Mouse (Mus musculus): ENCODE measurements around the gene Slc16a14. TPM values are rescaled to one million over a fixed set of nuclear protein-coding genes. Genes with fewer than 3 reads are reported as not detected.

The Slc16a14 gene
- polyA plus RNA-seq, 1 experiment from 2014 or later: 0.06 TPM

DNA sequence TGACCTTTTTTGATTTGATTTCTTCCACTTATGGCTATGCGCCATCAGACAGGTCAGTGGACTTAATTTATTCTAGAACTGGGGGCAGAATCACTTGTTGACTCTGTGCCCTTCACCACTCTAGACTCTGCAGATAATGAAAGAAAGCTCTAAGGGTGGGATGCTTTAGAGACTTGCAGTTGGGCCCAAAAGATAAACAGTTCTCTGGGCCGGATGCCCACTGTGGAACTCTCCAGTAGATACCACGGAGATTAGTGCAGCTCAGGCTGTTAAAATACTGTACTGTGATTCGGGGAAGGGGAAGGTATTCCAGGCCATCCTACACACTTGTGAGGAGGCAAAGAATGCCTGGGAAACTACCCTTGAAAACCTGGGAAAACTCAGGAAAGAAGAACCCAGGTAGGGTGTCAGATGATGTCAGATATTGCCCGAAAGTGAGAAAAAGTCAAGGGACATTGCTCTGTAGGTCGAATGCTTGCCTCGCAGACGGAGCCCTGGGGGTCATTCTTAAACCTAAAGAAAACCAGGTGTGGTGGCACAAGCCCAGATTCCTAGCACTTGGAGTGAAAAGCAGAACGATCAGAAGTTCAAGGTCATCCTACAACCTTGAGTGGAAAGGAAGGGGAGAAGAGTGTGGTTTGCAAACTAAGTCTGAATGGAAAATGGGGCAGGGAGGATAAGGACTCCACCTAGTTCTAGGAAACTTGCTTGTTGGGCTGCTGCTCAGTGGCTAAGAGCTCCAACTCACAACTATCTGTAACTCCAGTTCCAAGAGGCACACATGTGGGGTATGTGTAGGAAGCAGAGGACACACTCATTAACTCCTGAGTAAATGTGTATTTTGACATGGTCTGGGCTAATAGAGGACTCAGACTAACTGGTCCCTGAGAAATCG lies 74.3 kb downstream of the Slc16a14 start:
- Histone ChIP-seq H3K4me3 (no peak overlapping the region), H3K9me3 (no peaks in the 10 kb centered on the region), H3K27ac (no peak overlapping the region), H3K9ac (no peak overlapping the region), H3K4me2 (no peak overlapping the region), H3K36me3 (no peaks in the 10 kb centered on the region), H3K27me3 (no peaks in the 10 kb centered on the region), H3K4me1 (no peaks in the 10 kb centered on the region)
- no peak for ATAC-seq (ENCODE audit: borderline replicate concordance, extremely low read depth, low FRiP score, low TSS enrichment)
- WGBS: 65% methylated on average over 10 of the region's 10 CpGs

DNA sequence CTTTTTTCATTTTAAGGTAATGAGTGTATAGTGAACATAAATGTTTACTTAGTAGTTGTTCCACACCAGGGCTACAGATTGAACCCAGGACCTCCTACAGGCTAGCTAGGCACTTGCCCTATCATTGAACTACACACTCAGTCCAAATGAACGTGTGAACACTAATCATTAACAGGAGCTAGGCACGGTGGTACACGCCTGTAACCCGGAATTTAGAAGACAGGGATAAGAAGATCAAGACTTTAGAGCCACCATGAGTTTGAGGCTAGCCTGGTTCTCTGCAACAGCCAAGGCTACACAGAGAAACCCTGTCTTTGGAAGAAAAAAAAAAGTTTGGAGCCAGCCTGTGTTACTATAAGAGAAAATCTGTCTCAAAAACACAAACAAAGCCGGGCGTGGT lies 75.3 kb downstream of the Slc16a14 start:
- no peaks in the 10 kb centered on the region for H3K4me1 ChIP-seq
- H3K9ac ChIP-seq: no peak overlapping the region
- H3K36me3 ChIP-seq: no peaks in the 10 kb centered on the region
- H3K4me3 ChIP-seq: no peak overlapping the region
- H3K9me3 ChIP-seq: no peaks in the 10 kb centered on the region
- H3K27me3 ChIP-seq: no peaks in the 10 kb centered on the region
- WGBS: 86% methylated on average over 6 of the region's 6 CpGs
- H3K4me2 ChIP-seq: no peak overlapping the region
- ATAC-seq (ENCODE audit: borderline replicate concordance, extremely low read depth, low FRiP score, low TSS enrichment): no peak
- no peak overlapping the region for H3K27ac ChIP-seq

Other genes with a start within 250 kb of the Slc16a14 start
- gene Dner, start 238.9 kb downstream of the Slc16a14 start, polyA plus RNA-seq (2015; fragmentation: Nextera tagmentation; extraction: Ambion mirVana): 1.6 and 1.7 TPM in 2 replicates
- gene Fbxo36, start 95.3 kb downstream of the Slc16a14 start, polyA plus RNA-seq (2015; fragmentation: Nextera tagmentation; extraction: Ambion mirVana): 16.0 and 16.5 TPM in 2 replicates
- gene Trip12, start 94.6 kb downstream of the Slc16a14 start, polyA plus RNA-seq (2015; fragmentation: Nextera tagmentation; extraction: Ambion mirVana): 49.2 and 56.0 TPM in 2 replicates
- not detected in 2 replicates for gene Gm10553, start 165.0 kb upstream of the Slc16a14 start, polyA plus RNA-seq (2015; fragmentation: Nextera tagmentation; extraction: Ambion mirVana)
- not detected in 2 replicates for gene A530032D15Rik, start 174.7 kb upstream of the Slc16a14 start, polyA plus RNA-seq (2015; fragmentation: Nextera tagmentation; extraction: Ambion mirVana)

Measured in lung, embryonic 15.5 days (tissue).